Mouse (Mus musculus) thymus, adult 2 months (tissue): Measurements from ENCODE around the gene Mrpl18.

ENCODE experiments used
- CTCF ChIP-seq: fragments of 200-500 bp; IDR thresholded peaks from 2 replicates; pipeline ENCODE4 v1.5.1; 2012; ENCODE audit warnings: mild to moderate bottlenecking, control low read depth, low read length, moderate library complexity, borderline replicate concordance; ENCODE audit not compliant: control insufficient read depth, poor library complexity, insufficient read depth; ENCODE audit errors: extremely low read depth
- POLR2A ChIP-seq: fragments of 200-500 bp; IDR thresholded peaks from 2 replicates; pipeline ENCODE4 v1.6.1; 2012; ENCODE audit warnings: mild to moderate bottlenecking, low read length, control low read depth, moderate library complexity; ENCODE audit not compliant: control insufficient read depth, poor library complexity, insufficient read depth; ENCODE audit errors: extremely low read depth

- TF ChIP-seq CTCF = no peak
- TF ChIP-seq POLR2A = no peak
Observed at GRCm38 (mm10) chr17:12906436-12906835, 9.7 kb downstream of the Mrpl18 start.
